Mouse (Mus musculus): ENCODE data around the gene Zdhhc13. TPM values are rescaled to one million over a fixed set of nuclear protein-coding genes. Genes with fewer than 3 reads are reported as not detected.

The Zdhhc13 gene
- polyA plus RNA-seq, 1 experiment from 2014 or later, result 32.1 TPM

DNA sequence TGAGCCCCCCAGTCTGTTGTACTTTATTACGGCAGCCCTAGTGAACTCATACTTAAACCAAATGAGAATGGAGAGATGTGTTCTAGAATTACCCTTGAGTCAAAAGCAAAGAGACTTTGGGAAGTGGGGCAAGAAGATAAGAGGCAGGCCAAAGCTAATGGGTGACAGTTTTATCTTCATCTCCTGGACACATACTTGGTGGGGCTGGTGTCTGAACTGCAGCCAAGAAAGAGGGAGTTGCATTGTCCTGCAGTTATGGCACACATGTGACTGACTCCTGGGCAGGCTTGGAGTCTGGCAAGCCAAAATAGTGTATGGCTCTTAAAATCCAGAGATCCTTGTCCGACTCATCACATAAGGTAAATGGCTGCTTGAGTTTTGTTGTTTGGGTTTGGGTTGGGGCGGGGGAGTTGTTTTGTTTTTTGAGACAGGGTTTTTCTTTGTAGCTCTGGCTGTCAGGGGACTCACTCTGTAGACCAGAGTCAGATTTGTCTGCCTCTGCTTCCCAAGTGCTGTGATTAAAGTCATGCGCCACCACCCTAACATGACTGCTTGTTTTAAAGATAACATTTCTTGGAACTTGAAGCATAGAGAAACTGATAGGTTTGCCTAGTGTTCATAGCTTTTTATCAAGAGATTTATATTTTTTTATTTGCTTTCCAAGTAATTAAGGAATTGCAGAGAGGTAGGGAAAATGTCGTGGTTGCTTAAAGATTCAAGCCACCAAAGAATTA lies 40.5 kb downstream of the Zdhhc13 start:
- no peak overlapping the region for H3K27ac ChIP-seq (ENCODE audit: low read depth, low read length)
- no peaks in the 10 kb centered on the region for H3K4me1 ChIP-seq (replicated peaks; ENCODE audit: control insufficient read depth, insufficient read depth, low read length)
- 72% methylated on average over 5 of the region's 5 CpGs for WGBS

DNA sequence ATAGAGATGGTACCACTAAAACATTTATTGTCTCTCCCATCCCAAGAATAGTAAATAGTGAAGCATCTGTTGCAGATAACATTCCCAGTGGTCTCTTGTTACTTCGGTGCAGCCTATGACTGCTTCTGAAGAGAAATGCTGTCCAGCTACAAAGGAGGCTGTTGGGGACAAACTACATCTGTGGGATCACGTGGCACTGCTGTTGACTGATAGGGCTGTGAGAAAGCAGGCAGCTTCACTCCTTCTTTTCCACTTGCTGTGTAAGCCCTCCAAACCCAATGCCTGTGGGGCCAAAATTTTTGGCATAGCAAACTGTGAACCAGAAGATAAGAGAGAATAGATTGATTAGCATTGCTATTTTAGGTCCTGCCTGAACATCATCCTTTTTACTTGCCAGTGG lies 41.6 kb downstream of the Zdhhc13 start:
- Histone ChIP-seq H3K27ac (ENCODE audit: low read depth, low read length) (no peak overlapping the region), H3K4me3 (ENCODE audit: low read depth, low read length) (no peak overlapping the region), H3K9ac (ENCODE audit: low read depth, low read length) (no peak overlapping the region), H3K36me3 (ENCODE audit: control insufficient read depth, insufficient read depth, low read length) (peaks cover 10% of the 10 kb centered on the region; the same call in 1 of the 2 replicates), H3K4me2 (no peak overlapping the region), H3K9me3 (ENCODE audit: control insufficient read depth, low read length) (no peaks in the 10 kb centered on the region), H3K4me1 (replicated peaks; ENCODE audit: control insufficient read depth, insufficient read depth, low read length) (no peaks in the 10 kb centered on the region), H3K27me3 (replicated peaks; ENCODE audit: control insufficient read depth, insufficient read depth, low read length) (no peaks in the 10 kb centered on the region)
- DNase-seq (ENCODE audit: low spot score) (no peak), ATAC-seq (replicated peaks; ENCODE audit: low FRiP score) (no peak)
- WGBS, result 24% methylated on average over 2 of the region's 2 CpGs

More for the DNA sequence above, 40.5 kb downstream of the Zdhhc13 start:
- Histone ChIP-seq H3K4me2 (no peak overlapping the region), H3K9ac (ENCODE audit: low read depth, low read length) (no peak overlapping the region), H3K36me3 (ENCODE audit: control insufficient read depth, insufficient read depth, low read length) (peaks cover 10% of the 10 kb centered on the region; the same call in 1 of the 2 replicates), H3K27me3 (replicated peaks; ENCODE audit: control insufficient read depth, insufficient read depth, low read length) (no peaks in the 10 kb centered on the region), H3K9me3 (ENCODE audit: control insufficient read depth, low read length) (no peaks in the 10 kb centered on the region), H3K4me3 (ENCODE audit: low read depth, low read length) (no peak overlapping the region)
- DNase-seq (ENCODE audit: low spot score), result no peak
- ATAC-seq (replicated peaks; ENCODE audit: low FRiP score), result no peak

- H3K27me3 ChIP-seq (replicated peaks; ENCODE audit: control insufficient read depth, insufficient read depth, low read length), result no peaks in the 10 kb centered on the region
- no peaks in the 10 kb centered on the region for H3K4me1 ChIP-seq (replicated peaks; ENCODE audit: control insufficient read depth, insufficient read depth, low read length)
- no peak overlapping the region for H3K27ac ChIP-seq (ENCODE audit: low read depth, low read length)
- H3K9ac ChIP-seq (ENCODE audit: low read depth, low read length), result no peak overlapping the region
- ATAC-seq (replicated peaks; ENCODE audit: low FRiP score) (no peak), DNase-seq (ENCODE audit: low spot score) (no peak)
- H3K4me2 ChIP-seq, result no peak overlapping the region
- H3K36me3 ChIP-seq (ENCODE audit: control insufficient read depth, insufficient read depth, low read length), result 0 out of 2 replicates have a peak, but pooled peaks cover under 1% of the 10 kb centered on the region
- no peak overlapping the region for H3K4me3 ChIP-seq (ENCODE audit: low read depth, low read length)
- no peaks in the 10 kb centered on the region for H3K9me3 ChIP-seq (ENCODE audit: control insufficient read depth, low read length)
- WGBS, result 68% methylated on average over 1 of the region's 1 CpGs
Observed at GRCm38 (mm10) chr7:48832735-48833134, 43.9 kb downstream of the Zdhhc13 start.

DNA sequence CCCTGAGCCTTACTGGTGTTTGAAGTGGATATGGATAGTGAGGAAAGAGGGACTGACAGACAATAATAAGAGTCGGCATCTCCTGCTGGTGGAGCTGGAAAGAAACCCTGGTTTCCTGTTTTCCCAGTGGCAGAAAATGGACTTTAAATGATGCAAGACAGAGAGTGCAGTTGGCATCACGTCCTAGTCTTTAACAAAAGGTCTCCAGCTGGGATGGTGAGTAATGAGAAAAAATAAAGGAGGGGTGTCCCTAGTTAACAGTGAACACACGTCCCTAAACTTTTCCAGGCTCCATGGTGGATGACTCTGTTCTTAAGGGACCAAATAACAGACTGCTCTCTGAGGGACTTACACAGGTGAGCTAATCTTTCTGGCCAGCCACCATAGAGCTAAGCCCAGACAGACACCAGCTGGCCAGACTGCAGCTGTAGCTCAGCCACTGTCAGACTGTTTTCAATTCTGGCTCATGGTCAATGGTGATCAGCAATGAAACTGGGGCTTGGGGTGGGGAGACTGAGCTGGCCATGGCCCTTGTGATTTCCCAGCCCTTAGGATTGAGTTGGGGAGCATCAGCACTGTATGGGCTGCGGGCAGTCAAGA lies 45.7 kb downstream of the Zdhhc13 start:
- H3K9me3 ChIP-seq (ENCODE audit: control insufficient read depth, low read length), result no peaks in the 10 kb centered on the region
- no peak overlapping the region for H3K9ac ChIP-seq (ENCODE audit: low read depth, low read length)
- H3K27me3 ChIP-seq (replicated peaks; ENCODE audit: control insufficient read depth, insufficient read depth, low read length), result no peaks in the 10 kb centered on the region
- no peak overlapping the region for H3K27ac ChIP-seq (ENCODE audit: low read depth, low read length)
- WGBS, result 68% methylated on average over 4 of the region's 4 CpGs
- H3K4me1 ChIP-seq (replicated peaks; ENCODE audit: control insufficient read depth, insufficient read depth, low read length), result no peaks in the 10 kb centered on the region
- ATAC-seq (replicated peaks; ENCODE audit: low FRiP score) (no peak), DNase-seq (ENCODE audit: low spot score) (no peak)
- no peaks in the 10 kb centered on the region for H3K36me3 ChIP-seq (ENCODE audit: control insufficient read depth, insufficient read depth, low read length)
- H3K4me3 ChIP-seq (ENCODE audit: low read depth, low read length), result no peak overlapping the region
- no peak overlapping the region for H3K4me2 ChIP-seq

GRCm38 (mm10) chr7:48834989-48835626 lies 46.3 kb downstream of the Zdhhc13 start:
- DNase-seq (ENCODE audit: low spot score) (no peak), ATAC-seq (replicated peaks; ENCODE audit: low FRiP score) (no peak)
- Histone ChIP-seq H3K9me3 (ENCODE audit: control insufficient read depth, low read length) (no peaks in the 10 kb centered on the region), H3K27ac (ENCODE audit: low read depth, low read length) (no peak overlapping the region), H3K4me1 (replicated peaks; ENCODE audit: control insufficient read depth, insufficient read depth, low read length) (no peaks in the 10 kb centered on the region), H3K9ac (ENCODE audit: low read depth, low read length) (no peak overlapping the region), H3K27me3 (replicated peaks; ENCODE audit: control insufficient read depth, insufficient read depth, low read length) (no peaks in the 10 kb centered on the region), H3K4me2 (no peak overlapping the region), H3K36me3 (ENCODE audit: control insufficient read depth, insufficient read depth, low read length) (no peaks in the 10 kb centered on the region), H3K4me3 (ENCODE audit: low read depth, low read length) (no peak overlapping the region)
- WGBS, result 84% methylated on average over 12 of the region's 12 CpGs

DNA sequence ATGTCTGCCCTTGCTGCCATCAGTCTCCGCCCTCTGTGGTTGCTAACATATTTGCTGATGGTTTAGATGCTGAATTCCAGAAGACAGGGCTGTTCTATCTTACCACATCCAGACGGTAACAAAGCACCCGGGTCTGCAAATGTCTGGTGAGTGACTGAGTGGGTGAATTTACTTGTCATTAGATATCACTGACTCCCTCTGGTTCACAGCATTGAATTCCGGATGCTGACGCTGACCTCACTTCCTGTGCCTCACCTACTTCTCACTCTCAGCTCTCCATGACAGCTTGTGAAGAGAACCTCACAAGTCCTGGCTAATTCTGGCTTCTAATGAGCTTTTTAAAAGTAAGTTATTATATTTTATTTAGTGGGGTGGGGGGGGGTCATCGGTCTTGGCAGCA lies 48.1 kb downstream of the Zdhhc13 start:
- H3K9me3 ChIP-seq (ENCODE audit: control insufficient read depth, low read length), result no peaks in the 10 kb centered on the region
- H3K4me3 ChIP-seq (ENCODE audit: low read depth, low read length), result no peak overlapping the region
- H3K9ac ChIP-seq (ENCODE audit: low read depth, low read length), result no peak overlapping the region
- H3K27ac ChIP-seq (ENCODE audit: low read depth, low read length), result no peak overlapping the region
- H3K27me3 ChIP-seq (replicated peaks; ENCODE audit: control insufficient read depth, insufficient read depth, low read length), result no peaks in the 10 kb centered on the region
- 42% methylated on average over 6 of the region's 6 CpGs for WGBS
- H3K4me2 ChIP-seq, result no peak overlapping the region
- DNase-seq (ENCODE audit: low spot score) (no peak), ATAC-seq (replicated peaks; ENCODE audit: low FRiP score) (no peak)
- no peaks in the 10 kb centered on the region for H3K4me1 ChIP-seq (replicated peaks; ENCODE audit: control insufficient read depth, insufficient read depth, low read length)
- H3K36me3 ChIP-seq (ENCODE audit: control insufficient read depth, insufficient read depth, low read length), result no peaks in the 10 kb centered on the region

- no peak for DNase-seq (ENCODE audit: low spot score)
- H3K4me1 ChIP-seq (replicated peaks; ENCODE audit: control insufficient read depth, insufficient read depth, low read length), result no peaks in the 10 kb centered on the region
- H3K27me3 ChIP-seq (replicated peaks; ENCODE audit: control insufficient read depth, insufficient read depth, low read length), result no peaks in the 10 kb centered on the region
- 57% methylated on average over 2 of the region's 2 CpGs for WGBS
- no peak overlapping the region for H3K4me2 ChIP-seq
- H3K9me3 ChIP-seq (ENCODE audit: control insufficient read depth, low read length), result no peaks in the 10 kb centered on the region
- no peak overlapping the region for H3K4me3 ChIP-seq (ENCODE audit: low read depth, low read length)
- H3K36me3 ChIP-seq (ENCODE audit: control insufficient read depth, insufficient read depth, low read length), result no peaks in the 10 kb centered on the region
- H3K27ac ChIP-seq (ENCODE audit: low read depth, low read length), result no peak overlapping the region
- ATAC-seq (replicated peaks; ENCODE audit: low FRiP score), result no peak
- no peak overlapping the region for H3K9ac ChIP-seq (ENCODE audit: low read depth, low read length)
Observed at GRCm38 (mm10) chr7:48838434-48838833, 49.6 kb downstream of the Zdhhc13 start.

GRCm38 (mm10) chr7:48840545-48840944 lies 51.7 kb downstream of the Zdhhc13 start:
- no peaks in the 10 kb centered on the region for H3K27me3 ChIP-seq (replicated peaks; ENCODE audit: control insufficient read depth, insufficient read depth, low read length)
- H3K4me2 ChIP-seq, result no peak overlapping the region
- no peaks in the 10 kb centered on the region for H3K4me1 ChIP-seq (replicated peaks; ENCODE audit: control insufficient read depth, insufficient read depth, low read length)
- no peak overlapping the region for H3K9ac ChIP-seq (ENCODE audit: low read depth, low read length)
- H3K36me3 ChIP-seq (ENCODE audit: control insufficient read depth, insufficient read depth, low read length), result no peaks in the 10 kb centered on the region
- no peak overlapping the region for H3K27ac ChIP-seq (ENCODE audit: low read depth, low read length)
- no peaks in the 10 kb centered on the region for H3K9me3 ChIP-seq (ENCODE audit: control insufficient read depth, low read length)
- WGBS, result 71% methylated on average over 2 of the region's 2 CpGs
- no peak for ATAC-seq (replicated peaks; ENCODE audit: low FRiP score)
- DNase-seq (ENCODE audit: low spot score), result no peak
- H3K4me3 ChIP-seq (ENCODE audit: low read depth, low read length), result no peak overlapping the region

Data from liver, embryonic 11.5 days (tissue).